Mouse (Mus musculus) heart, adult 2 months (tissue): ENCODE measurements at regions not wholly inside any gene's neighbourhood (a gene's known extent, or its start where the extent isn't known, plus 50 kb on each side); places are given as distances from the start of the nearest gene placed in this dataset.

Source experiments
- EP300 ChIP-seq: fragments of 200-500 bp; IDR thresholded peaks from 2 replicates; pipeline ENCODE4 v1.6.1; 2011; ENCODE audit warnings: low read depth, low read length, control low read depth; ENCODE audit not compliant: insufficient read depth
- POLR2A ChIP-seq: fragments of 200-500 bp; IDR thresholded peaks from 2 replicates; pipeline ENCODE4 v1.6.1; 2011; ENCODE audit warnings: mild to moderate bottlenecking, low read depth, low read length, control low read depth; ENCODE audit not compliant: insufficient read depth

DNA sequence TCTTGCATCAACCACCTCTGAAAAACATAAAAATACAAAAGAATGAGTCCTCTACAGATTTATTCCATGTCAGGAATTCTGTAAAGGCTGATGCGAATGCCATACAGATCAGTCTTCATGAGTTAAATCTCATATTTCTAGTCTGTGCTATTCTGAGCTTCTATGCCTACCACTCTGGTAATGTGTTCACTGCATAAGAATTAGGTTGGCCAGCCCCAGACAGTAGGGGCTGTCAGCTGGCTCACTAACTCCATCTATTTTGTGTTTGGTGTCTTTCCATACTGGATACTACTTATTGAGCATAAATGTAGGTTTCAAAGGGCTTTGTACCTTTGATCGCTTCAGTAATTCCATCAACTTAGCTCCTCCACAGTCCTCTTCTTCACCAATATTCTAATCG is 121.2 kb upstream of the Zwint start:
- TF ChIP-seq POLR2A (no peak), EP300 (no peak)
